Mouse (Mus musculus): ENCODE measurements around the gene Chrna4. TPM values are rescaled to one million over a fixed set of nuclear protein-coding genes. Genes with fewer than 3 reads are reported as not detected.

Chrna4 gene
- 13.0 and 13.4 TPM in 2 replicates for polyA plus RNA-seq (2015; fragmentation: Nextera tagmentation; extraction: Ambion mirVana)

DNA sequence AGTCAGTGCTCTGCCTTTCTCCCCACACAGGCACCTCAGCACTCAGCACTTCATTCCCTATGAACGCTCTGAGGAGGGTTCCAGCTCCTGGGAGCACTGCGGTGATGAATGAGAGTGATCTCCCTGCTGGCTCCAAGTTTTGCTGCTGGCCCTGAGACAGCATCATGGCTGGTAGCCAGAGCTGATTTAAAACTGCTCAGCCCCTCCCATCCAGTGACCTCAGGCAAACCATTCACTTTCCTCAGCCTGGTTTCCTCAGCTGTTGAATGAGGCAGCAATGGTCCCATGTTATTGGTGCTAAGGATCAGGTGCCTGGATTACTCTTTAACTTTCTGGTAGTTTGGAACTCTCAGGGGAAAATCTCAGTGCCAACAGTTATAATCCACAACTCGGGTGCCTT is at the start of gene Chrna4:
Chrna4 (minus strand) TSS at position 110 of the 400 bp plus-strand sequence.
- peak within 1 kb of the TSS; percentile 49 for H3K27ac ChIP-seq
- peaks cover 47% of the 10 kb centered on the region for H3K4me1 ChIP-seq
- no peaks in the 10 kb centered on the region for H3K9me3 ChIP-seq (replicated peaks)
- WGBS = 40% methylated on average over 3 of the region's 3 CpGs
- no peaks in the 10 kb centered on the region for H3K36me3 ChIP-seq (ENCODE audit: poor library complexity, severe bottlenecking)
- H3K27me3 ChIP-seq = peaks cover 26% of the 10 kb centered on the region
- ATAC-seq = no peak
- H3K9ac ChIP-seq = peak within 1 kb of the TSS; percentile 26; the same call in 1 of the 2 replicates
- H3K4me3 ChIP-seq = no peak within 1 kb of the TSS
- no peak within 1 kb of the TSS for H3K4me2 ChIP-seq

DNA sequence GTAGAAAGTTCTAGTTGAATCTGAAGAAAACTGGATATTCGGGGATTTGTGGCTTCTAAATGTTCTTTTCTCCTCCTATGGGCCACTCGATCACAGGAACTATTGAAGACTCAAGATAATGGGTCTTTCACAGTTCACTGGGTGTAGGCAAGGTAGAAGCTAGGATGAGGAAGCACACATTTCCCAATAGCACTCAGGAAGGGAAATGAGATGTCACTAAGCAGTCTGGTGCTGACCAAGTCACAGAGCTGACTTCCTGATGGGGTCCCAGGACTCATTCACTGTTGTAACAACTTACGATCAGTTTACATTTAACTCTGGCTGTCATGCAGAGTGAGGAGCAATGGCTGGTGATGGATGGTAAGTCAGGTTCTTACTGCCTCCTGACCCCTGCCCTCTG is 46.8 kb upstream of the Chrna4 start:
- Histone ChIP-seq H3K9ac (no peak overlapping the region), H3K4me3 (no peak overlapping the region), H3K27me3 (no peaks in the 10 kb centered on the region), H3K36me3 (ENCODE audit: poor library complexity, severe bottlenecking) (peaks cover 23% of the 10 kb centered on the region), H3K27ac (no peak overlapping the region), H3K9me3 (replicated peaks) (no peaks in the 10 kb centered on the region), H3K4me1 (no peaks in the 10 kb centered on the region), H3K4me2 (no peak overlapping the region)
- WGBS = 84% methylated on average over 3 of the region's 3 CpGs
- ATAC-seq = no peak

- H3K27ac ChIP-seq = no peak overlapping the region
- no peaks in the 10 kb centered on the region for H3K4me1 ChIP-seq
- ATAC-seq = no peak
- H3K9ac ChIP-seq = no peak overlapping the region
- no peaks in the 10 kb centered on the region for H3K9me3 ChIP-seq (replicated peaks)
- H3K27me3 ChIP-seq = no peaks in the 10 kb centered on the region
- no peak overlapping the region for H3K4me3 ChIP-seq
- WGBS = 62% methylated on average over 8 of the region's 8 CpGs
- H3K4me2 ChIP-seq = no peak overlapping the region
- H3K36me3 ChIP-seq (ENCODE audit: poor library complexity, severe bottlenecking) = peaks cover 53% of the 10 kb centered on the region
Observed at GRCm38 (mm10) chr2:181084997-181085396, 41.7 kb upstream of the Chrna4 start.

- Histone ChIP-seq H3K27me3 (no peaks in the 10 kb centered on the region), H3K27ac (no peak overlapping the region), H3K4me1 (no peaks in the 10 kb centered on the region), H3K9ac (no peak overlapping the region), H3K4me2 (no peak overlapping the region), H3K36me3 (ENCODE audit: poor library complexity, severe bottlenecking) (peaks cover 55% of the 10 kb centered on the region), H3K4me3 (no peak overlapping the region), H3K9me3 (replicated peaks) (no peaks in the 10 kb centered on the region)
- 70% methylated on average over 4 of the region's 4 CpGs for WGBS
- no peak for ATAC-seq
Observed at GRCm38 (mm10) chr2:181083945-181084344, 40.6 kb upstream of the Chrna4 start.

GRCm38 (mm10) chr2:181080886-181081285 is 37.5 kb upstream of the Chrna4 start:
- no peak for ATAC-seq
- no peaks in the 10 kb centered on the region for H3K4me1 ChIP-seq
- no peak overlapping the region for H3K27ac ChIP-seq
- peaks cover 33% of the 10 kb centered on the region for H3K36me3 ChIP-seq (ENCODE audit: poor library complexity, severe bottlenecking)
- no peaks in the 10 kb centered on the region for H3K27me3 ChIP-seq
- H3K4me3 ChIP-seq = no peak overlapping the region
- no peak overlapping the region for H3K4me2 ChIP-seq
- 67% methylated on average over 5 of the region's 5 CpGs for WGBS
- H3K9me3 ChIP-seq (replicated peaks) = no peaks in the 10 kb centered on the region
- H3K9ac ChIP-seq = no peak overlapping the region

GRCm38 (mm10) chr2:181079518-181079917 is 36.2 kb upstream of the Chrna4 start:
- no peaks in the 10 kb centered on the region for H3K9me3 ChIP-seq (replicated peaks)
- no peak overlapping the region for H3K4me3 ChIP-seq
- H3K9ac ChIP-seq = no peak overlapping the region
- ATAC-seq = no peak
- 82% methylated on average over 2 of the region's 2 CpGs for WGBS
- H3K4me2 ChIP-seq = no peak overlapping the region
- no peaks in the 10 kb centered on the region for H3K4me1 ChIP-seq
- no peak overlapping the region for H3K27ac ChIP-seq
- no peaks in the 10 kb centered on the region for H3K27me3 ChIP-seq
- peaks cover 32% of the 10 kb centered on the region for H3K36me3 ChIP-seq (ENCODE audit: poor library complexity, severe bottlenecking)

DNA sequence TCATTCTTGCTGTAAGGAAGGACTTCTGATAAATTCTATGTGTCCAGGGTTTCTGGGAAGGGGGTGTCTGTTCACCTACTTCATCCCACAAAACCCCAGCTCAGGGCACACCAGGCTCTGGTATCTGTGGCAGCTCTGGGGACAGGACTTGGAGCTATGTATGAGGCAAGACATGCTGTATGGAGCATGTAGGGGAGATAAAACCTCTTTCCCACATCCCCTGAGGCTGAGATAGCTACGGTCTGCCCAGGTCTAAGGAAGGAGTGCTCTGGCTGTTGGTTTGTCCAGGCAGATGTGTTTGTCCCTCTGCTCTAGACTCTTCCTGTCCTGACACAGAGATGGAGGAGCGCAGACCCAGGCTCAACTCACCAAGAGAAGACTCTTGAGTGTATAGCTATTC is 35.6 kb upstream of the Chrna4 start:
- no peaks in the 10 kb centered on the region for H3K9me3 ChIP-seq (replicated peaks)
- H3K36me3 ChIP-seq (ENCODE audit: poor library complexity, severe bottlenecking) = peaks cover 32% of the 10 kb centered on the region
- no peak overlapping the region for H3K9ac ChIP-seq
- ATAC-seq = no peak
- H3K4me3 ChIP-seq = no peak overlapping the region
- no peak overlapping the region for H3K4me2 ChIP-seq
- 92% methylated on average over 2 of the region's 2 CpGs for WGBS
- no peaks in the 10 kb centered on the region for H3K4me1 ChIP-seq
- no peaks in the 10 kb centered on the region for H3K27me3 ChIP-seq
- no peak overlapping the region for H3K27ac ChIP-seq

DNA sequence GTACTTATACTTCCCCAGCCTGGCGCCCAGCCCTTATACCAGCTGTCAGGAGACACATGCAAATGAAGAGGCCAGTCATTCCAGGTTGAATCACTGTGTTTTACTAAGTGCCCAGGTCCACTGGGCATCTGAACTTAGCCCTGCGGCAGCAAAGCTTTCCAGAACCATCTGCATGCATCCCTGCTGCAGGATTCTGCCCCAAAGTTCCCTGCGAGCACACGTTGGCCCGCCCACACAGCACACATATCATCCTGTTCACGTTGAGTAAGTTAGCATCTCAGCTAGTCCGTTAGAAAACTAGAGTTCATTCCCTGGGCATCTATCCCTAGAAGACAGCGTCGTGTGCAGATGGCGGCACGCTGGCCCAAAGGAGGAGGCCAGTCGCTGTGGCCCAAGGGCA is 32.2 kb upstream of the Chrna4 start:
- Histone ChIP-seq H3K9me3 (replicated peaks) (no peaks in the 10 kb centered on the region), H3K36me3 (ENCODE audit: poor library complexity, severe bottlenecking) (peaks cover 7% of the 10 kb centered on the region), H3K4me3 (no peak overlapping the region), H3K9ac (no peak overlapping the region), H3K27ac (no peak overlapping the region), H3K27me3 (no peaks in the 10 kb centered on the region), H3K4me2 (no peak overlapping the region), H3K4me1 (no peaks in the 10 kb centered on the region)
- no peak for ATAC-seq
- 87% methylated on average over 12 of the region's 12 CpGs for WGBS

GRCm38 (mm10) chr2:181072403-181072714 is 29.0 kb upstream of the Chrna4 start:
- WGBS = 4% methylated on average over 1 of the region's 1 CpGs
- no peak overlapping the region for H3K4me2 ChIP-seq

DNA sequence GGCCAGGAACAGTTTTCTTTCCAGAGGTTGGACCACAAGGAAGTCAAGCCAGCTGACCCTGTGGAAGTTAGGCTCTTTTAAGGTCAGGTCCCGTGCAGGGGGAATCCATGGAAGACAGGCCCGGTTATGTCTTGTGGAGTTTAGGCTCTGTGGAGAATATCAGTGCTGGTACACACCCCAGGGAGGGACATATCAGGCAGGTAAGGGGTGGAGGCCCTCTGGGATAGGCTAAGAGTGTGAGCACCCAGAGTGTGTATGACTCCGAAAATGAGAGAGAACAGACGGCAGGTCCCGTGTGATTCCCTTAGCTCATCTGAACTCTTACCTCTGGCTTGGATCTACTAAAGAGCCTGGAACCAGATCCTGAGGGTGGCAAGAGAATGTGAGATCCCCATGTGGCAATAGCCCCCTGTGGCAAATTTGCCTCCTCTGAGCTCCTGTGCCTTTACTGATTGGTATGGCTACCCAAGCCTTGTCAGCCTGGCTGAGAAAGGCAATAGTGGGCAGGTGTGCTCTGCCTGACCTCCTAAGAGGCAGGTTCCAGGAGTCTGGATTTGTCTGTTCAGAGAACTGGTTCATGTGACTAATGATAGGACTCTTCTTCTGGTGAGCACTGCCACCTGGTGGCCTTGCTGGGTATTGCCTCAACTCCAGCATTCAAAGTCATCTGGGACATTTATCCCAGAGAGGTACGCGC is 28.5 kb upstream of the Chrna4 start:
- WGBS = 59% methylated on average over 7 of the region's 7 CpGs
- no peaks in the 10 kb centered on the region for H3K27me3 ChIP-seq
- H3K4me3 ChIP-seq = no peak overlapping the region
- peak; percentile 75 for ATAC-seq
- no peaks in the 10 kb centered on the region for H3K9me3 ChIP-seq (replicated peaks)
- no peak overlapping the region for H3K9ac ChIP-seq
- no peaks in the 10 kb centered on the region for H3K36me3 ChIP-seq (ENCODE audit: poor library complexity, severe bottlenecking)
- no peaks in the 10 kb centered on the region for H3K4me1 ChIP-seq
- H3K4me2 ChIP-seq = no peak overlapping the region
- H3K27ac ChIP-seq = no peak overlapping the region

More at GRCm38 (mm10) chr2:181072403-181072714, 29.0 kb upstream of the Chrna4 start:
- no peak overlapping the region for H3K27ac ChIP-seq
- no peak overlapping the region for H3K9ac ChIP-seq
- no peaks in the 10 kb centered on the region for H3K9me3 ChIP-seq (replicated peaks)
- H3K4me3 ChIP-seq = no peak overlapping the region
- H3K36me3 ChIP-seq (ENCODE audit: poor library complexity, severe bottlenecking) = no peaks in the 10 kb centered on the region
- no peak for ATAC-seq
- H3K27me3 ChIP-seq = no peaks in the 10 kb centered on the region
- H3K4me1 ChIP-seq = no peaks in the 10 kb centered on the region

DNA sequence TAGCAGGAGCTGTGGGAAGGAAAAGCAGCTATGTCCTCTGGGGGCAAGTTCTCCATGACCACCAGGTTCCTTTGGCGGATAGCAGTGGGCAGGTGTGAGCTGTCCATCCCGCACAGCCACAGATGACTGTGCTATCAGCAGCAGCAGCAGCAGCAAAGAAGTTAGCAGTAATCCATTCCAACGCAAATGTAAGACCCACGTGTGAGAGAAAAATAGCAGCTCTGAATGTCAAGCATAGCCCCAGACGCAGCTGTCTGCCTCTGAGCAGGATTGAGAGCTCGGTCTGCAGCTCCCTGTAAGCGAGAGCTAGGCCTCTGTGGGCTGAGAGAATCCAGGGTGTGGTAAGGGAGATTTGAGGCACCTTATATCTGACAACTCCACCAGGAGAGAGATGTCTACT is 26.8 kb upstream of the Chrna4 start:
- ATAC-seq = no peak
- Histone ChIP-seq H3K36me3 (ENCODE audit: poor library complexity, severe bottlenecking) (no peaks in the 10 kb centered on the region), H3K9ac (no peak overlapping the region), H3K27ac (no peak overlapping the region), H3K4me1 (no peaks in the 10 kb centered on the region), H3K9me3 (replicated peaks) (no peaks in the 10 kb centered on the region), H3K4me2 (no peak overlapping the region), H3K27me3 (no peaks in the 10 kb centered on the region), H3K4me3 (no peak overlapping the region)
- WGBS = 65% methylated on average over 7 of the region's 7 CpGs

- no peak overlapping the region for H3K9ac ChIP-seq
- no peak overlapping the region for H3K27ac ChIP-seq
- no peaks in the 10 kb centered on the region for H3K27me3 ChIP-seq
- H3K9me3 ChIP-seq (replicated peaks) = no peaks in the 10 kb centered on the region
- no peaks in the 10 kb centered on the region for H3K36me3 ChIP-seq (ENCODE audit: poor library complexity, severe bottlenecking)
- 79% methylated on average over 5 of the region's 5 CpGs for WGBS
- H3K4me3 ChIP-seq = no peak overlapping the region
- no peaks in the 10 kb centered on the region for H3K4me1 ChIP-seq
- H3K4me2 ChIP-seq = no peak overlapping the region
- ATAC-seq = no peak
Observed at GRCm38 (mm10) chr2:181068499-181068898, 25.2 kb upstream of the Chrna4 start.

- Histone ChIP-seq H3K27me3 (peaks cover 6% of the 10 kb centered on the region), H3K4me3 (no peak overlapping the region), H3K9ac (no peak overlapping the region), H3K36me3 (ENCODE audit: poor library complexity, severe bottlenecking) (no peaks in the 10 kb centered on the region), H3K27ac (no peak overlapping the region), H3K4me2 (no peak overlapping the region), H3K9me3 (replicated peaks) (no peaks in the 10 kb centered on the region), H3K4me1 (no peaks in the 10 kb centered on the region)
- WGBS = 72% methylated on average over 4 of the region's 4 CpGs
- no peak for ATAC-seq
Observed at GRCm38 (mm10) chr2:181065827-181066226, 22.5 kb upstream of the Chrna4 start.

All from forebrain, embryonic 13.5 days (tissue).